Mouse (Mus musculus): ENCODE measurements around the gene Galnt17. TPM values are rescaled to one million over a fixed set of nuclear protein-coding genes. Genes with fewer than 3 reads are reported as not detected.
A peak's percentile ranks its signal among the peaks of the same experiment; 100 is the strongest.

Gene Galnt17
- polyA plus RNA-seq, 1 experiment from 2014 or later = 5.8 TPM

DNA sequence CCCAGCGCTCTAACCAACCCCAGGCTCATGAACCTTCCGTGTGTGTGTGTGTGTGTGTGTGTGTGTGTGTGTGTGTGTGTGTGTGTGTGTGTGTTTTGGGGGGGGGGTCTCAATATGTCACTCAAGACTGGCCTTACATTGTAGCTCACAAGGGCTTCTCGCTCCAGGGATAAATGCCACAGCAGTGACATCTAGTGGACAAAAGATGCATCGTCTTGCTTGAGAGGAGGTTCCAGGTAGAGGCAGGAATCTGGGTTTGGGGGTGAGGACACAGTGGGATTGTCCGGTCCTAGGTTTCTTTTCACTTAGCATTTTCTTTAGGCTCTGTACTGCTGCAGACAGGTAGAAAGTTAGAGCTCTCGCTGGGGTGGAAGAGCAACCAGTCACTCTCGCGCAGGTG is 450.1 kb downstream of the Galnt17 start:
- 26% methylated on average over 8 of the region's 8 CpGs for WGBS
- H3K27me3 ChIP-seq (ENCODE audit: control insufficient read depth, insufficient read depth, low read length) = no peaks in the 10 kb centered on the region
- H3K9me3 ChIP-seq (ENCODE audit: control insufficient read depth, low read length) = no peaks in the 10 kb centered on the region
- H3K4me2 ChIP-seq (ENCODE audit: low read length) = no peak overlapping the region
- no peak for ATAC-seq (ENCODE audit: low FRiP score, low TSS enrichment)
- H3K9ac ChIP-seq (replicated peaks; ENCODE audit: low read length) = no peak overlapping the region
- H3K36me3 ChIP-seq (ENCODE audit: control insufficient read depth, insufficient read depth, low read length) = no peaks in the 10 kb centered on the region
- no peak overlapping the region for H3K27ac ChIP-seq (replicated peaks; ENCODE audit: low read depth, low read length)
- DNase-seq = peak; percentile 86
- H3K4me1 ChIP-seq (ENCODE audit: control insufficient read depth, insufficient read depth, low read length) = no peaks in the 10 kb centered on the region
- H3K4me3 ChIP-seq (replicated peaks; ENCODE audit: low read depth, low read length) = no peak overlapping the region

DNA sequence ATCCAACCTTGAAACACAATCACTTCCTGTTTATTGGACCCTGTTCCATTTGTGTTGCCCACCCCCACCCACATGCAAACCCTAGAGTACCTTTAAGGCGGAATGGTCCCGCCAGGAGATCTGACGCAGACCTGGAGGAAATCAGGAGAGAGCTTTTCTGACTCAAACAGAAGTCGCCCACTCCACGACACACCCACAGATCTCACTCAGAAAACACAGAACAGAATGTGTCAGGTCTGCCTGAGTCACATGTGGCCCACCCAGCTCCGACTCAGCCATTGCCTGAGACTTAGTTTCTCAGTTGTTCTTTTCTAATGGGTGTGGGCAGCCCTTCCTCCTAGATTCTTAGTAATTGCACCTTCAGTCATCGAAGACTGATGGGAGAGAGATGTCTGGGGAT is 453.9 kb downstream of the Galnt17 start:
- Histone ChIP-seq H3K27ac (replicated peaks; ENCODE audit: low read depth, low read length) (no peak overlapping the region), H3K4me2 (ENCODE audit: low read length) (no peak overlapping the region), H3K4me3 (replicated peaks; ENCODE audit: low read depth, low read length) (no peak overlapping the region), H3K27me3 (ENCODE audit: control insufficient read depth, insufficient read depth, low read length) (no peaks in the 10 kb centered on the region), H3K36me3 (ENCODE audit: control insufficient read depth, insufficient read depth, low read length) (no peaks in the 10 kb centered on the region), H3K9me3 (ENCODE audit: control insufficient read depth, low read length) (no peaks in the 10 kb centered on the region), H3K4me1 (ENCODE audit: control insufficient read depth, insufficient read depth, low read length) (no peaks in the 10 kb centered on the region), H3K9ac (replicated peaks; ENCODE audit: low read length) (no peak overlapping the region)
- ATAC-seq (ENCODE audit: low FRiP score, low TSS enrichment) = no peak
- whole genome bisulfite sequencing = 91% methylated on average over 7 of the region's 7 CpGs
- no peak for DNase-seq

DNA sequence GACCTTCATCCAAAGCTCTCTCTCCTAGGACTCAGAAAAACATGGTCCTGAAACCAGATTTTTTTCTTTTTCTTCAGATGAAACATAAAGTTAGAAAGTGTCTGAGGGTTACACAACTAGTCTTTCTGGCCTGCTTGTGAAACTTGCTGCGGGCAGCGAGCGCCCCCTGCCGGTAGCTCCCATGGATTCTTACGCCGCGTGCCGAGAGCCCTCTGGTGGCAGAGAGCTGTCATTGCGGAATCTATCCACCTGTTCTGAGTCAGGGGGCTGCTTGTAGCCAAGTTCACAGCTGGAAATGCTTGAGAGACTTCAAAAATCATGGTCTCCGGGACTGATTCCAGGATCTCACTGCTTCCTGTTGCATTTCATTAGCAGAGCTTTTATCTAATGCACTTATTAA is 454.9 kb downstream of the Galnt17 start:
- WGBS = 1% methylated on average over 10 of the region's 10 CpGs
- no peaks in the 10 kb centered on the region for H3K4me1 ChIP-seq (ENCODE audit: control insufficient read depth, insufficient read depth, low read length)
- H3K9me3 ChIP-seq (ENCODE audit: control insufficient read depth, low read length) = no peaks in the 10 kb centered on the region
- no peaks in the 10 kb centered on the region for H3K36me3 ChIP-seq (ENCODE audit: control insufficient read depth, insufficient read depth, low read length)
- H3K27me3 ChIP-seq (ENCODE audit: control insufficient read depth, insufficient read depth, low read length) = no peaks in the 10 kb centered on the region
- H3K27ac ChIP-seq (replicated peaks; ENCODE audit: low read depth, low read length) = no peak overlapping the region
- peak; percentile 95 for DNase-seq
- no peak overlapping the region for H3K9ac ChIP-seq (replicated peaks; ENCODE audit: low read length)
- no peak overlapping the region for H3K4me3 ChIP-seq (replicated peaks; ENCODE audit: low read depth, low read length)
- H3K4me2 ChIP-seq (ENCODE audit: low read length) = no peak overlapping the region
- no peak for ATAC-seq (ENCODE audit: low FRiP score, low TSS enrichment)

DNA sequence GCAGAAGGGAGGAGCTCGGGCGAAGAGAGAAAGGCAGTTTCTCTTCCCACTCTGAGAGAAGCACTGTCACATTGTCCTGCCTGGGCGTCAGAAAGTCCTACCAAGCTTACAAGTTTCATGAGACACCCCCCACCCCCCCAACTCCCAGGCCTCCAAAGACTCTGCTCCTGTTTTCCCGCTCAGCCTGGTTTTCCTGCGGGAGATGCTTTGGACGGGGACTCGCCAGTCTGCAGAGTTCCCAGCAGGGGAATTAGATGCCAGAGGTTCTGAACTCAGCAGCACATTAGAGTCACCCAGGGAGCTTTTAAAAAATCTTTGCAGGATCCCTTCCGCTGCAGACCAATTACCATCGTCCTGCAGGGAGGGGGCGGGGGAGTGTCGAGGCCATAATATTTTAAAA is 456.1 kb downstream of the Galnt17 start:
- DNase-seq (no peak), ATAC-seq (ENCODE audit: low FRiP score, low TSS enrichment) (no peak)
- Histone ChIP-seq H3K4me2 (ENCODE audit: low read length) (no peak overlapping the region), H3K27ac (replicated peaks; ENCODE audit: low read depth, low read length) (no peak overlapping the region), H3K36me3 (ENCODE audit: control insufficient read depth, insufficient read depth, low read length) (no peaks in the 10 kb centered on the region), H3K4me1 (ENCODE audit: control insufficient read depth, insufficient read depth, low read length) (no peaks in the 10 kb centered on the region), H3K4me3 (replicated peaks; ENCODE audit: low read depth, low read length) (no peak overlapping the region), H3K27me3 (ENCODE audit: control insufficient read depth, insufficient read depth, low read length) (no peaks in the 10 kb centered on the region), H3K9me3 (ENCODE audit: control insufficient read depth, low read length) (no peaks in the 10 kb centered on the region), H3K9ac (replicated peaks; ENCODE audit: low read length) (no peak overlapping the region)
- 11% methylated on average over 11 of the region's 11 CpGs for WGBS

DNA sequence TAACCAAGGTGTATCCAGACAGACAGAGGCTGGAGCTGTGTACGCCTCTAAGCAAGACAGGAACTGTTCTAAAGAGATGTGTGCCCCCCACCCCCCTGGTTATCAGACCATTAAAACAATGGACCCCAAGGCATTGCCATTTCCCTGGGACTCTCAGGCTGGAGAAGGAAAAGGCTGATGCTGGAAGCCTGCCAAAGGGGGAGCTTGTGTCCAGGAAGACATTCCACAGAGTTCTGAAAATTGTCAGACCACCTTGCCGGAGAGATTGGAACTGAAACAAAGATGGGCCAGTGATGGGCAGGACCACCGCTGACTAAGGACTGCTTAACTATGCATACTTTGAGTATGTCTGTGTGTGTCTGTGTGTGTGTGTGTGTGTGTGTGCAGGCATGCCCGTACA is 458.7 kb downstream of the Galnt17 start:
- DNase-seq (peak; percentile 28), ATAC-seq (ENCODE audit: low FRiP score, low TSS enrichment) (no peak)
- Histone ChIP-seq H3K9me3 (ENCODE audit: control insufficient read depth, low read length) (no peaks in the 10 kb centered on the region), H3K9ac (replicated peaks; ENCODE audit: low read length) (no peak overlapping the region), H3K4me2 (ENCODE audit: low read length) (no peak overlapping the region), H3K4me1 (ENCODE audit: control insufficient read depth, insufficient read depth, low read length) (no peaks in the 10 kb centered on the region), H3K27ac (replicated peaks; ENCODE audit: low read depth, low read length) (no peak overlapping the region), H3K36me3 (ENCODE audit: control insufficient read depth, insufficient read depth, low read length) (no peaks in the 10 kb centered on the region), H3K27me3 (ENCODE audit: control insufficient read depth, insufficient read depth, low read length) (no peaks in the 10 kb centered on the region), H3K4me3 (replicated peaks; ENCODE audit: low read depth, low read length) (no peak overlapping the region)
- 64% methylated on average over 4 of the region's 4 CpGs for WGBS

GRCm38 (mm10) chr5:130848562-130848961 is 459.7 kb downstream of the Galnt17 start:
- DNase-seq = no peak
- WGBS = 86% methylated on average over 6 of the region's 6 CpGs
- H3K4me3 ChIP-seq (replicated peaks; ENCODE audit: low read depth, low read length) = no peak overlapping the region

DNA sequence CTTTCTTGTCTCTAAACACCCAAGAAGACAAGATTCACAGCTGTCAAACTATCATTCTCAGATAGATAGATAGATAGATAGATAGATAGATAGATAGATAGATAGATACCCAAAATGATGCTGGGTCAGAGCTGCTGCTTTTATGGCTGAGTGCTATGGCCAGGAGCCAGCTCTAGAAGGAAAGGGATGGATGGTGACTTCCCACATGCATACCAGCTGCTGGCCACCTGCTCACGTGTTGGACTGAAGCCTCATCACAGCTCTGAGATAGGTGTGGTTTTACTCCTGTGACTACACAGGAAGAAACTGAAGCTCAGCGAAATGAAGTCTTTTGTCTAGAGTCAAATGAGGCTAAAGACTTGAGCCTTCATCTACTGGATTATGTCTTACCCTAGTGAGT is 482.5 kb downstream of the Galnt17 start:
- H3K36me3 ChIP-seq (ENCODE audit: control insufficient read depth, insufficient read depth, low read length) = no peaks in the 10 kb centered on the region
- no peak overlapping the region for H3K4me2 ChIP-seq (ENCODE audit: low read length)
- no peak overlapping the region for H3K4me3 ChIP-seq (replicated peaks; ENCODE audit: low read depth, low read length)
- DNase-seq (no peak), ATAC-seq (ENCODE audit: low FRiP score, low TSS enrichment) (no peak)
- no peak overlapping the region for H3K9ac ChIP-seq (replicated peaks; ENCODE audit: low read length)
- H3K27me3 ChIP-seq (ENCODE audit: control insufficient read depth, insufficient read depth, low read length) = no peaks in the 10 kb centered on the region
- no peak overlapping the region for H3K27ac ChIP-seq (replicated peaks; ENCODE audit: low read depth, low read length)
- H3K4me1 ChIP-seq (ENCODE audit: control insufficient read depth, insufficient read depth, low read length) = no peaks in the 10 kb centered on the region
- H3K9me3 ChIP-seq (ENCODE audit: control insufficient read depth, low read length) = no peaks in the 10 kb centered on the region
- 92% methylated on average over 2 of the region's 2 CpGs for WGBS

More at GRCm38 (mm10) chr5:130848562-130848961, 459.7 kb downstream of the Galnt17 start:
- Histone ChIP-seq H3K9ac (replicated peaks; ENCODE audit: low read length) (no peak overlapping the region), H3K4me1 (ENCODE audit: control insufficient read depth, insufficient read depth, low read length) (no peaks in the 10 kb centered on the region), H3K9me3 (ENCODE audit: control insufficient read depth, low read length) (no peaks in the 10 kb centered on the region), H3K27ac (replicated peaks; ENCODE audit: low read depth, low read length) (no peak overlapping the region), H3K36me3 (ENCODE audit: control insufficient read depth, insufficient read depth, low read length) (no peaks in the 10 kb centered on the region), H3K27me3 (ENCODE audit: control insufficient read depth, insufficient read depth, low read length) (no peaks in the 10 kb centered on the region), H3K4me2 (ENCODE audit: low read length) (no peak overlapping the region)
- no peak for ATAC-seq (ENCODE audit: low FRiP score, low TSS enrichment)
